Mouse (Mus musculus): ENCODE measurements around the gene Alg11.

DNA sequence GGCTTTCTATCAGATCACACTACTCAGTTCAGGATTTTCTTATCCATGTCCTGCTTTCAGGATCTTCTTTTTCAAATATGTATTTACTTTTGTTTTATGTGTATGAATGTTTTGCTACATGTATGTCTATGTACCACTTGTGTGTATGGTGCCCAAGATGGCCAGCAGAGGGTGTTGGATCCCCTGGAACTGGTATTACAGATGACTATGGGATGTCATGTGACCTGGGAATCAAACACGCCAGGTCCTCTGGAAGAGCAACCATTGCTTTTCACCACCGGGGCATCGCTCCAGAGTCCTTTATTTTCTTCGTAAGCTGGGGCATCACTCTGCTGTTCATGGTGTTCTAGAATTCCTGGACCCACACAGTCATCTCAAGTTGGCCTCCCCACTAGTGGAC is 28.7 kb downstream of the Alg11 start:
- TF ChIP-seq CTCF (IDR thresholded peaks at IDR 0.05; ENCODE audit: borderline replicate concordance, insufficient read depth, low read depth, low read length) (no peak), POLR2A (IDR thresholded peaks at IDR 0.05; ENCODE audit: borderline replicate concordance, insufficient read depth, low read length) (no peak)

Measured in cerebellum, adult 2 months (tissue).